Mouse (Mus musculus): ENCODE measurements at regions not wholly inside any gene's neighbourhood (a gene's known extent, or its start where the extent isn't known, plus 50 kb on each side); places are given as distances from the start of the nearest gene placed in this dataset.
A peak's percentile ranks its signal among the peaks of the same experiment; 100 is the strongest.

DNA sequence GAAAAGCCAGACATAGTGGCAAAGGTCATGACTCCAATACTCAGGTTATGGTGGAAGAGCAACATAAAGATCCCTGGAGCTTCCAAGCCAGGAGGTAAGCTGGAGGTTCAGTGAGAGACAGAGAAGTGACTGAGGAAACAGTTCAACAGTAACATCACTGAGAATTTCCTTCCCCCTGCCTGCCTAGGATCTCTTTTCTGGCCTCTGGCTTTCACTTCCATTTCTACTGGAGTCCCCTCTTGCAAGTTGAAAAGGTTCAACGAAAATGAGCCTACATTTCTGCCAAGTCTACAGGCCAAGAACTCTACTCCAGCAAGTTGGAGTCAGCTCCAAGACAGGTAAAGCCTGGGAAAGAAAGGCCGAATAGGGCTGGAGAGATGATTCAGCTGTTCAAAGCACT lies 293.0 kb downstream of the Epha4 start:
- ATAC-seq (replicated peaks; ENCODE audit: poor library complexity) = peak; percentile 56

DNA sequence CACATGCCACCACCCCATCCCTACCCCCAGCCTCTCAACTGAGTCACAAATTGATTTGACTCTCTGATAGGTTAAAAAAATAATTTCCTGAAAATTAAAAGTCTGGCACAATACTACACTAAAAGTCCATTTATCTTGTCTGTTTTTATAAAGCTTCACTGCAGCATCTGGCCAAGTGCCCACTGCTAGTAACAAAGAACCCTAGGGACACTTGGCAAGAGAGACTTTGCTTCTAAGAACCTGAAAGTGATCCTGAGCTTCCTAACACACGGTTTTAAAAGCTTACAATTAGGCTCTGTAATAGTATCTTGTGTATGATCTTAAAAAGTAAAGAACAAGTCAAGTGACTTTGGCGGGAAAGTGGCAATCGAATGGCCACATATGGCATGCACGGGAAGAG lies 288.3 kb downstream of the Epha4 start:
- no peak for ATAC-seq (replicated peaks; ENCODE audit: poor library complexity)

DNA sequence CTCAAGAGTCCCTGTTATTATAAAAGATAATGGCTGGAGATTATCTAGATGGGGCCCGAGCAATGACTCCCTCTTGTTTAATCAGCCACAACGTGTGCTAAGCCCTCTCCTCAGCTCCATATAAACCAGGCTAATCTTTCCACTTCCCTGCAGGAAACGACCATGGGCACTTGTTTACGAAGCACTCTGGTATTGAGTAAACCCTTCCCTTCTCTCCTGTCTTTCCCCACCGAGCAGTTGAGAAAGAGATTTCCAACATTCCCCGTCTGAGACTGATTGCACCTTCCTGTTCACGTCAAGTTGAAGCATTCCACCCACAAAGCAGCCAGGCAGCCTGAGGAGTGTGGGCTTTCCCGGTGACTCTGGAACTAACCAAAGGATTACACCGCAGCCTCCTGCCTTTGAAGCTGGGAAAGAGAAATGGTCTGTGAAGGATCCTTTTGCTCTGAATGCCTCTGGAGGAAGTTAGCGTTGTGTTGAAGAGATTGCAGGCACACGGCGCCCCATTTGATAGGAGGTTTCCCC lies 287.8 kb downstream of the Epha4 start:
- peak; percentile 74 for ATAC-seq (replicated peaks; ENCODE audit: poor library complexity)

DNA sequence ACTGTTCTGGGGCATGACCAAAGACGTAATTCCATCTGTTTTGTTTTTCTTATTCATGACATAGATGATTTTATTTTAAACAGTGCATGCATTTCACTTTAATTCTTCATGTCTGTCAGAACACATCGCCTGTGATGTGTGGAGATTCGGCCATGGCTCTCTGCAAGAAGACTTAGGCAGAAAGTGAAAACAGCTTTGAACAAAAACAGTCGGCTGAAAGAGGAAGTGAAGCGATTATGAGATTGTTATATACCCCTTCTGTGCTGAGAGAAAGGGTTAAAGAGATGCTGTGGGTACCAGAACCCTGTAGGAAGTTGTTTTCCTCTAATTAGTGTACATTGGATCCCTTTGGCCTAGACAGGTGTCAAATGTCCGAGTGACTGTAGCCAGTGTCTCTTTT lies 287.1 kb downstream of the Epha4 start:
- peak; percentile 59 for ATAC-seq (replicated peaks; ENCODE audit: poor library complexity)

DNA sequence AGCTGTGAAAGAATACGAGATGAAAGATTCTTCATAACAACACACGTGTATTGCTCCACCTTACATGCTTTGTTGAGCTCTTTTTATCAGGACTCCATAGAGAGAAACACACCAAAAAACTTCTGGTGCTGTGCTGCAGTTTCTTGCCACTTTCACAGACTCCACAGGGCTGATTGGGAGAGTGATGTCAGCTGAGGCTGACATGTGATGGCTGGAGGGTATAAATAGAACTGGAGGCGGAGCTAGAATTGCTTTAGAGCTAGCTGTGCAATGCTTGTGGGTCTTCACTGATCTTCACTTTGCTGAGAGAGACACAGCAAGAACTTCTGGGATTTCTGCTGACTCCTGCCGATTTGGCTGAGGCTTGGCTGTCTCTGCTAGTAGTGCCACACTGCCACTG lies 285.3 kb downstream of the Epha4 start:
- ATAC-seq (replicated peaks; ENCODE audit: poor library complexity) = no peak

DNA sequence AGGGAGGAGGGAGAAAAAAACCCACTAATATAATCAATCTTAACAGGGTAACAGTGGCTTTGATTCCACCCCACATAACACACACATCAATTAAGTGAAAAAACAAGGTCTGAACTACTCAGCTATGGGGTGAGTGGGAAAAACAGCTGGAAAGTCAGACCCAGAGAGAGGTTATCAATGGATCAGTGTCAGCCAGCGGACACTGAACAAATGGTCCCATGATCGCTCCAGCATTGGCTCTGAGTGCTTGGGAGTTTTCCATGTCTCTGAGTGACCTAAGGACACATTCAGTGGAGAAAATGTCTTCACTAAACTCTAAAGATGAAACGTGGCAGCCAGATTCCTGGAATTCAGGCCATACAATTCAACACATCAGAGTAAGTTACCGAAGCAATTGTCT lies 281.9 kb downstream of the Epha4 start:
- ATAC-seq (replicated peaks; ENCODE audit: poor library complexity) = no peak

DNA sequence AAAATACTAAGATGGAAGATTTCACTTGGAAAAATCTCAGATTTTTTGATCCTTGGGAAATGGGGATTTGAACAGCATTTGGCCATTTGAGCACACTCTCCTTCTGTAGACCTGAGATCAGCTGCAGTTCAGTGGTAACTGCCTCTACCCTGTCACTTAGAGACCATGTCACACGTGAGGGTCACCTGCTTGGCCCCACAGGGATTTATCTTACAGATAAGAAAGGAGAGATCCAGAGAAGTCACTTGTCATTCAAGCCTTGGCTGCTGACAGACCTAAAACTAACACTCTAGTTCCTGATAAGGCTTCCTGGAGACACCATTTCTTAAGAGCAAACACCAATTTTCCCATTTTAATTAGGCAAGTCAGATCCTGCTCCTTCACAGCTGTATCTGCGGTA lies 270.2 kb downstream of the Epha4 start:
- ATAC-seq (replicated peaks; ENCODE audit: poor library complexity) = no peak

DNA sequence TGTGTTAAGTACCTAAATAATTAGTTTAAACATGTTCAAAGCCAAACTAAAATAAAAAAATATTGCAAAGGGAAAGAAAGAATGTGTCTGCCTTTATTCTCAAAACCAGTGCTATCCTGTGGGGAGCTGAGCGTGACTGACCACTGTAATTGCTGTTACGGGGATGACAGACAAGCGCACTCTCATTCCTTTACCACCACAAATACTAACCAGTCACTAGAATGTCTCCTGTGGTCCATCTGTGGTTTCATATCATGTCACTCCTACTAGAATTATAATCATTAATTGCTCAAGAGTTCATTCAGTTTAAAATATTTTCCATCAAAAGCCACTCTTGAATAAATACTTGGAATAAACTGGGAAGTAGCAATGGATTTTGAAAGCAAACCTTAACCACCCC lies 268.8 kb downstream of the Epha4 start:
- no peak for ATAC-seq (replicated peaks; ENCODE audit: poor library complexity)

DNA sequence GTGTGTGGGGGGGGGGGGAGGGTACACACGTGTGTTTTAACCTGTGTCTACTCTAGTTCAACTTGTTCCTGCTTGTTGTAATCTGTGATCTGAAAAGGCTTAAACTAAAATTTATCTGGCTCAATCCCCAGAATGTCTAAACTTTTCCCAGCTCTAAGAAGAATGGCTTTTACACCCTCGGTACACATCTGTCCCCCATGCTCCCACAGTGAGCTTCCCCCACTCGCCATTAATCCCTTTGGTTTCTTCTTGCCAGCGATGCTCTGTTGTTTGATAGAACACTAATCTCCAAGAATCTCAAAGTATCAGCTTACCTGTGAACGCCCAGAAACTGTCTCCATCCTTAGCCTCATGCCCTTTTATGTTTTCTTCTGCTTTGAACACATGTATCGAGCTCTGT lies 260.6 kb downstream of the Epha4 start:
- ATAC-seq (replicated peaks; ENCODE audit: poor library complexity) = no peak

DNA sequence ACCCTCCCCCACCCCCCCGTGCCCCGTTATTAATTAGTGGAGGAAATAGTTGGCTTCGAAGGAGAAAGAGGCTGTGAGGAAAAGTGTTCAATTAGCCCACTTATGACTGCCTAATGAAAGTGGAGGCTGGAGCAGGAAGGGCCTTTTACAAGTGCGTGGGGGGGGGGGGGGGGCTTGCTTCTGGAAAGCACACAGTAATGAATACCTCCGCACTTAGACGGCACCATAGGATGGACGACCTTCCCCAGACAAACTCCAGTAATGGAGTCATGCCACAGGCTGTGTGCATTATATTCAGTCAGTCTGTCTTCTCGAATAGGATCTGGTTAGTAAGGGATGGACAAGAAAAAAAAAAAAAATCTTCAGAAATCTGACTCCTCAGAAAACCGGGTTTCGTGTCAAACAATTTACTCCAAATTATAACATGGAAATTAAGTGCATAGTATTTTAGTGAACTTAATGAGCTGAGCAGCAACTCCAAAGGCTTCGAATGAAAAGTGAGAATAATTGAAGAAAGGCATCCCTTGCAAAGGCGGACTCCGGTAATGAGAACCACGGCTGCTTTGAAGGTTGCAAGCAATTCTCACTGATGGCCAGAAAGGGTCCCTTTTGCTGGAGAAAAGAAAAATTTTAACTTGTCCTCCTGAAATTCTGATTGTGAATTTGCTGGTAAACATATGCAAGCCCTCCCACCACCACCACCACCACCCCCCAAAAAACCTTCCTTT lies 258.6 kb downstream of the Epha4 start:
- no peak for ATAC-seq (replicated peaks; ENCODE audit: poor library complexity)

DNA sequence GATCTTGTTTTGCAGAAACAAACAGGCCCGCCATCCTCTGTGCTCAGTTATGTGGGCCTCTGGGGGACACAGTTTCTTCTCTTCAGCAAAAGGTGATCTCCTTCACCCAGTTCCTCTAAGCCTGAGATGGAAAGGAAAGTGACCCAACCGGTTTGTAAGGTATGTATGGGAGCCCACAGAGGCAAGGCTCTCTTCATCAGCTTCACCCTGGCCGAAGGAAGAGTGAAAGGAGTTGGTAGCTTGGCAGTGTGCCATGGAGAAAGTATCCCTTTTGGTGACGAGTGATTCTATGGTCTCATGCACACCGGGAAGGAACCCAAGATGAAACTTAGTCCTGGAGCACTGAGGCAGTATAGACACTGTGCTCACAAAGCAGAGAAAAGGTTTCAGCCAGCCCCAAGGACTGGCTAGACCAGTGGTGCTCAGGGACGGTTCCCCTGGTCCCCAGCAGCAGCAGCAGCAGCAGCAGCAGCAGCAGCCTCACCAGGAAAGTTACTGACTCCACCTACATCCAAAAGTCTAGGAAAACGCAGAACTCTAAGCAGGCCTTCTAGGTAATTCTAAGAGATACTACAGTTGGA lies 256.1 kb downstream of the Epha4 start:
- no peak for ATAC-seq (replicated peaks; ENCODE audit: poor library complexity)

DNA sequence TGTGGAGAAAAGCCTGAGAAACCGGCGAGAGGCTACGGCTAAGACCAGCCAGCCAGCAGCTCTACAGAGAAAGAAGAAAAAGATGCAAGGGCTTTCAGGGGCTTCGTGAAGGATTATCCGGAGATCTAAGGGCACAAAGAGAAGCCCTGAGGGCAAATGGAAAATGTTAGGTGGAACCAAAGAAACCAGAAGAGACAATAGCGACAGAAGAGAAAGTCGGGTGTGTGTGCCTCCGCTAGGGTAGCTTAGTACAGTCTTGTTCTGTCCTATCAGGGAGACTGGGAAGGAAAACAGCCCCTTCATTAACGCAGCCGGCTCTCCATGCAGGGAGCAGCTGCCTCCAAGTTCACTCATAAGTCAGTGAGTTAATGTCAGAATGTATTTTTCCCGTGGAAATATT lies 255.1 kb downstream of the Epha4 start:
- ATAC-seq (replicated peaks; ENCODE audit: poor library complexity) = no peak

DNA sequence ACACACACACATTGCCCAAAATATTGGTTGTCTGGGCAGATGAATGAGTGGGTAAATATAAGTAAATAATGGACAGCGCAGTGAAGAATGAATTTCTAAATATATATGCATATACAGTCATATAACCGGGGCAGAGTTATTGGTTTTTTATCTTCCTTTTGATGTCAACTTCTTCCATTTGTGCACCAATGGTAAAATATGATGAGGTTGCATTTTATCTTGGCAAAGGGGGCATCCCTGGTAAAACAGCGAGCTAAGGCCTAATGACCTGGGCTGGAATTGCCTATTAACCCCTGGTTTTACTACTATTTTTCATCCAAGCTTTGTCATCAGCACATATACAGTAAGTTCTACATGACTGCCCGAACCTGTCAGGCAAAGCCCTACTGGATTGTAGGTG lies 253.2 kb downstream of the Epha4 start:
- ATAC-seq (replicated peaks; ENCODE audit: poor library complexity) = no peak

DNA sequence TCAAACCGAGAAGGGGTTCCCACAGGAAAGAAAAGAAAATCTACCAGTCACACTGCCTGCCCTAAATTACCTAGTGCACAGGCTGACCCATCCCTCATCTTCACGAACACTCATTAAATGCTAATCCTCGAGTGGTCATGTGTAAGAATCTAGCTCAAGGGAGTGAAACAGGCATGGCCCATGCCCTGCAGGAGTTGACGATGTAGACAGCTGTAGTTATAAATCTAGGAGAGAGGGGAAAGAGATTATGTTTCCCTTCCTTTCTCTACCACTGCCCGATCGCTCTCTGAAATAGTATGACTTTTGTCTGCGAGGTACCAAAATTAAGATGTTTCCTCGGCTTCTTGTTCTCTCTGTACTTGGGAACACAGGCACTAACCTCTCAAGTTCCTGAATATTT lies 249.2 kb downstream of the Epha4 start:
- ATAC-seq (replicated peaks; ENCODE audit: poor library complexity) = no peak

DNA sequence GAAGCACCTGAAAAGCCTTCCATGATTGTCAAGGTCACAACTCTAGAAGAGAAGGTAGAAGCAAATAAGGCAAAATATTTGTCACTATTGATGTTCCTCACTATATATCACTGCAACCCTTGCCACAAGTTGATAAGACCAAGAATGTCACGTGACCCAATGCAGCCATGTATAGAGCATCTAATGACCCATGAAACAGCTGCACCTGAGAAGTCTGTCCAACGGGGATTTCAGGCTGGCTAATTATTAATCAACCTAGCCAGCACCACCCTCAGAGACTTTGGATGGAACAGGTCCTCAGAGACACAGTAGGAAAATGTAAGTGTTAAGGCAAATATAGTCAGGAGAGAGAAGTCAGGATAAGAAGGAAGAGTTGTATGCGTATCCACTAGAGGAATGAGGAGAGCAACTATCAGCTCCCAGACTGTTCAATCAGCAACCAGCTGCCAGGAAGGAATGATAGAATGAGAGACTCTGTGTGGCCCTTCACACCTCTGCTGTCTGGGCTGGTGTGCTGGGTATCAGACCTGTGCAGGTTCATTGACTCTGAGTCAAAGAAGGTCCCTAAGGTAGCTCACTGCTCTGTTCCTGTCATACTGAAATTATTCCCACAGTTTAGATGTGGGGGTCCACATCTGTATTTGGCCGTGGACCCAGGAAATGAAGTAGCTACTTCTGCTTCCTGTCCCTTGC lies 247.4 kb downstream of the Epha4 start:
- ATAC-seq (replicated peaks; ENCODE audit: poor library complexity) = no peak

DNA sequence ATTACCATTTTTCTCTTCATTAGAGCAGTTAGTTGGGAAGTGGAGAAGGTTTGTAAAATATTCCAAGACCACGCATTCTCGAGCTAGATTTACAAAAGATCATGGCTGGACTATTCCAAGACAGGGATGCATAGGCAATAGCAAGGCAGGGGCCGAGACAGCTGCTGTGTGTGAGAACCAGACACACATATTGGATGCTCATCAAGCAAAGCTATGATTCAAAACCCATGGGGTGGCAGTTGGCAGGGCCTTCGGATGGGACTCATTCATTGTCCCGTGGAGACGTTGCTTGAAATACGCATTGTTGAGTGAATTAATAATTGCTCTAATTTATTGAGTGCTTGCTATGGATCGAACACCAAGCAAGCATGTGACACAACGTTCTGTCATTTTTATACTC lies 239.6 kb downstream of the Epha4 start:
- ATAC-seq (replicated peaks; ENCODE audit: poor library complexity) = no peak

DNA sequence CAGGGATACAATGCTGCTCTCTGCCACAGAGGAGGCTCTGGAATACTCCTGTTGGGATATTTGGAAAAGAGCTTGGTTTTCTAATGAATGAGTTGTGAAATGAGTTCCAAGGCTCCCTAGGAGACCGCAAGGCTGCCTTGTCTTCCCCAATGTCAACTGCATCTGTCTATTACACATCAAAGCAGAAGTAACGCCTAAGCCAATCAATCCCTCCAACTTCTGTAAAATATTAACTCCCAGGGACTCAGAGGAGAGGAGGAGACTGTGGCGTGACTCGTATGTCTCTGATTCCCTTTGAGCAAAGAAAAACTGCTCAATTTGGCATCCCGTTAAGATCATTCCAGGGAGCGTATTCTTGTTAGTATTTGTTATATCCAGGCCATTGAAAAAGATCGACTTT lies 235.3 kb downstream of the Epha4 start:
- peak; percentile 77 for ATAC-seq (replicated peaks; ENCODE audit: poor library complexity)

DNA sequence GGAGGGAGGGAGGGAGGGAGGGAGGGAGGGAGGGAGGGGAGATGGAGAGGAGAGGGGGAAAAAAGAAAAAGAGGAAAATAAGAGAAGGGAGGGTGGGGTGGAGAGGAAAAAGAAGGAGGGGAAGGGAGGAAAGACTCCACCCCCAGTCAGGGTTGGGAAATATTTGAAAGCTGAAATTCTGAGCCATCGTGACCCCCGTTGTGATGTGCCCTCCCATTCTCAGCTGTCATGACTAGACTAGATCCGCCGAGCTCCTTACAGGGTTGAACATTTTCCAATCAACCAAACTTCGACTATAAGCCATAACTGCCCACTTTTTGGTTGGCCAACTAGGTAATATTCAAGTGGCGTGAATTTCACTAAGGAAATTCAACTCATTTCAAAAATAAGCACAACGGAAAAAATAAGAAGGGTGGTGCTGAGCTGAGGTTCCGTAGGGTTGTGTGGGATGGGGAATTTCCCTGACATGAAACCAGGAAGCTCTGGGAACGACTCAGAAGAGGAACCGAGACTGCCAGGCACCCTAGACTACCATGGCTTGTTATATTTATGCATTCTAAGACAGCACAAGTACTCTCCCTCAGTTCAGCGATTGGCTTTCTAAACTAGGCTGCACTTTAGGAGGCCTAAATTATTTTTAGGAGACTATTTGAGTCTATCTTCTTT lies 234.4 kb downstream of the Epha4 start:
- peak; percentile 74 for ATAC-seq (replicated peaks; ENCODE audit: poor library complexity)

DNA sequence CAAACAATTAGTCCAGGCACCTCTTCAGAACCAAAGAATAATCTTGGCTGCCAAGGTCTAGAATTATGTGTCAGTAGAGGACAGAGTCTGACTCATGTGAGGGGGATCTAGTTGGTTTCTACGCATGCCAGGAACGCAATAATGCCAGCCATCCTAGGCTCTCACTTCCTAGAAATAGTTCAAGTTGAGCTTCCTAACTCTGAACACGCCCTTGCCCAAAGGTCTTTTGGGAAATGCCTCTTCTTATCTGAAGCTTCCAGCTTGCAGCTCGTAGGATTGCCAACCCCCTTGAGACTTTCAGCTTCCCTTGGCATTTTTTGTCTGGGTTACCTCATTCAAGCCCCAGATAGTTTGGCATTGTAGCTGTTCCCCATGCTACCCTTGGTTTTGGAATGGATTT lies 233.1 kb downstream of the Epha4 start:
- peak; percentile 36 for ATAC-seq (replicated peaks; ENCODE audit: poor library complexity)

DNA sequence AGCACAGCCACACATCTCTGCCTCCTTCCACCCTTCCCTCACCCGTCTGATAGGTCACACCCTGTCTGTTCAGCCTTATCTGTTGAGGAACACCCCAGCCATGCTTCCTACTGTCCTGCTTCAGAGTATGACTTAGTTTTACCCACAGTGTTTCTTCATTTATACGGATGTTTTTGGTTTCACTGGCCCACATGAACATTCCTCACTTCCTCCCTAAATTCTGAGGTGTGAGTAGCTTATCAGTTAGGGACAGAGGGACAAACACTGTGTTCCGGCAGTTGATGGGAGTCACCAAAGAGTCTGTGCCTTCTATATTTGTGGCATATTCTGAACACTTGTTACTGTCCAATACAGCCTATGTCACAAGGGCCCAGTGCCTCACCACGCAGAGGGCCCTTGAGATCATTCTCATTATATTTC lies 216.2 kb downstream of the Epha4 start:
- peak; percentile 97 for ATAC-seq (replicated peaks; ENCODE audit: poor library complexity)

DNA sequence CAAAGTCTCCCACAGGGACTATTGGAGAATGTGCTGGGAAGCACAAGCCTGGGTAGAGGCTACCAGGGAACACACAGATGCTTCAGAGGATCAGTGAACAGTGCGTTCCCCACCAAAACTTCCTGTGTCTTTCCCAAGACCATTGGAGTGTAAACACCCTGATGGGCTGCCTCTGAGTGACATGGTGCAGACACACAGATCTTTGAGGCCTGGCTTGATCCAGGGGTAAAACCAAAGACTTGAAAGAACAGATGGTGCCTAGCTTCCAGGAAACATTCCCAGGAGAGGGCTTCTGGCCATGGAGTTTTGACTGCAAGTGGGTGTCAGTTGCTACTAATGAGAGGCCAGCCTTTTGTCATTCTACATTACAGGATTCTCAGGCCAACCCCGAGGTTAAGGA lies 214.1 kb downstream of the Epha4 start:
- no peak for ATAC-seq (replicated peaks; ENCODE audit: poor library complexity)

DNA sequence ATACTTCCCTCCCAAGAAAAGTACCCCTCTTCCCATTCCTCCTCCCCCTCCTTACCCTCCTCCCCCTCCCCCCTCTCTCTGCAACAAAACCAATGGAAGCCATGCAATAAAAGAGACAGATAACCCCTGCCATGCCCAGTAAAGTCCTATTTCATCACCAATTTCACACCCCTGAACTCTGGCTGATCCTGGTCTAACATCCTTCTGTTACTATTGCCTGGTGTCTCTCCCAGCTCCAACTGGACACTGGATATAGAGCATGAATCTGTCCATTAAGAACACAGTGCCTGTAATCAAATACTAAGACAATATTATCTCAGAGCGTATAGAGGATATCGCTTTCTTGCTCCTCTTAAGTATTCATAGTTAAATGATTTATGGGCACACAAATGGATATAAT lies 210.1 kb downstream of the Epha4 start:
- no peak for ATAC-seq (replicated peaks; ENCODE audit: poor library complexity)

Measured in megakaryocyte progenitor cell, adult 5-6 weeks (primary cell).